Mouse (Mus musculus) lung, embryonic 15.5 days (tissue): ENCODE results near the gene Scgb2a2. TPM values are rescaled to one million over a fixed set of nuclear protein-coding genes. Genes with fewer than 3 reads are reported as not detected.
"Not testable (repeated sequence)": the region's sequence is repeated elsewhere in the genome, so short reads cannot be mapped to it uniquely, and the experiment has no call there.

Experiments used
- ATAC-seq: fragments of 200-750 bp; cut with Nextera tagmentation; 2 replicates; pipeline ENCODE4 v1.8.0; 2017; ENCODE audit warnings: moderate number of reproducible peaks, borderline replicate concordance; ENCODE audit not compliant: low FRiP score, low TSS enrichment; ENCODE audit errors: extremely low read depth
- H3K27ac ChIP-seq: fragments of 300-500 bp; sonication (generic); 2 replicates; pipeline ENCODE4 v1.5.1; 2015; ENCODE audit warnings: moderate library complexity, mild to moderate bottlenecking, inconsistent platforms
- H3K27me3 ChIP-seq: fragments of 300-500 bp; sonication (generic); 2 replicates; pipeline ENCODE4 v1.6.1; 2015; ENCODE audit warnings: inconsistent platforms
- H3K36me3 ChIP-seq: fragments of 300-500 bp; sonication (generic); 2 replicates; pipeline ENCODE4 v1.6.1; 2015; ENCODE audit warnings: inconsistent platforms
- H3K4me1 ChIP-seq: fragments of 300-500 bp; sonication (generic); 2 replicates; pipeline ENCODE4 v1.6.1; 2015; ENCODE audit warnings: inconsistent platforms
- H3K4me2 ChIP-seq: fragments of 300-500 bp; sonication (generic); 2 replicates; pipeline ENCODE4 v1.6.1; 2015; ENCODE audit warnings: inconsistent platforms, mild to moderate bottlenecking, moderate library complexity
- H3K4me3 ChIP-seq: fragments of 300-500 bp; sonication (generic); 2 replicates; pipeline ENCODE4 v1.5.1; 2015; ENCODE audit warnings: mild to moderate bottlenecking, inconsistent platforms
- H3K9ac ChIP-seq: fragments of 300-500 bp; sonication (generic); 2 replicates; pipeline ENCODE4 v1.6.1; 2015; ENCODE audit warnings: inconsistent platforms
- H3K9me3 ChIP-seq: fragments of 300-500 bp; sonication (generic); 2 replicates; pipeline ENCODE4 v1.6.1; 2016; ENCODE audit warnings: inconsistent platforms
- WGBS: fragments of 180-500 bp; shearing (Covaris S2); methylation state at CpG from one replicate; pipeline ENCODE4 v1.1.7; 2015; 5-methylcytosine and 5-hydroxymethylcytosine counted together
- microRNA-seq: library from miRNA; unstranded; fragments of <30 nt; microRNA quantifications from one replicate; pipeline ENCODE4, GENCODE M21; 2016
- polyA plus RNA-seq: library from polyadenylated mRNA; unstranded; fragments of >200 nt; fragmentation: Nextera tagmentation; extraction: Ambion mirVana; gene quantifications from 2 replicates; pipeline ENCODE4 v1.2.1, GENCODE M21; 2015

Scgb2a2 gene
- polyA plus RNA-seq, 1 experiment from 2014 or later: not detected

DNA sequence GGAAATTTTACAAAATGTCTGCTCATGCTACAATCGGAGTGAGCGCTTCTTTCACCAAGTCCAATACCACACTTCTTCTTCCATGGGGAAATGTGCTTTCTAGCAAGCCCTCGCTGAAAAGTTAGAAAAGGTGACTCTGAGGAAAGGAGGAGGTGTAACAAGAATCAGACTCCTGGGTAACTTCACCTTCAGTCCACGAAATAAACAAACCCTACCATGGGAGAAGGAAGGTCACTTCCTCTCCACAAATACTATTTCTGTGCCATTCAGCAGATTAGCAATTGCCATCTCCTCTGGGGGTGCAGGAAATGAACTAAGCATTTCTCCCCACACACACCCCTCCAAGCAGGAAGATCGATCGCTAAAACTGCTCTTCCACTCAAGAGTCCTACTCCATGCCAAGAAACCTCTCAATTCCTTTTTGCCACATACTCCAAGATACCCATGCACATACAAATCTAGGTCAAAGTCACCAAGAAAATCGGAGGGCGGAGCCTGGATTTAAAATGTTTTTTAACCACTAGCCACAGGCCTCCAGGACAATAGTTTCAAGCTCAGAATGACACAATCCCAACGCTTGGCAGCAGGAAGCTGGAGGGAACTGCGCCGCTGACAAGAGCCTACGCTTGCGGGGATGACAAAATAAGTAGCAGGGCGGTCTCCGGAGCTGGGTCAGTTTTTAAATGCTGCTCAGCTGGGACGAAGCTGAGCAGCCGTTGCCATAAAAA, 51.1 kb downstream of the Scgb2a2 start:
- no peak for ATAC-seq
- Histone ChIP-seq H3K9me3 (no peaks in the 10 kb centered on the region), H3K9ac (peak overlapping the region; percentile 65), H3K4me1 (peaks cover 31% of the 10 kb centered on the region), H3K4me2 (peak overlapping the region; percentile 63), H3K36me3 (peaks cover 24% of the 10 kb centered on the region), H3K27me3 (no peaks in the 10 kb centered on the region), H3K4me3 (peak overlapping the region; percentile 70), H3K27ac (peak overlapping the region; percentile 83)
- 6% methylated on average over 17 of the region's 17 CpGs for WGBS

DNA sequence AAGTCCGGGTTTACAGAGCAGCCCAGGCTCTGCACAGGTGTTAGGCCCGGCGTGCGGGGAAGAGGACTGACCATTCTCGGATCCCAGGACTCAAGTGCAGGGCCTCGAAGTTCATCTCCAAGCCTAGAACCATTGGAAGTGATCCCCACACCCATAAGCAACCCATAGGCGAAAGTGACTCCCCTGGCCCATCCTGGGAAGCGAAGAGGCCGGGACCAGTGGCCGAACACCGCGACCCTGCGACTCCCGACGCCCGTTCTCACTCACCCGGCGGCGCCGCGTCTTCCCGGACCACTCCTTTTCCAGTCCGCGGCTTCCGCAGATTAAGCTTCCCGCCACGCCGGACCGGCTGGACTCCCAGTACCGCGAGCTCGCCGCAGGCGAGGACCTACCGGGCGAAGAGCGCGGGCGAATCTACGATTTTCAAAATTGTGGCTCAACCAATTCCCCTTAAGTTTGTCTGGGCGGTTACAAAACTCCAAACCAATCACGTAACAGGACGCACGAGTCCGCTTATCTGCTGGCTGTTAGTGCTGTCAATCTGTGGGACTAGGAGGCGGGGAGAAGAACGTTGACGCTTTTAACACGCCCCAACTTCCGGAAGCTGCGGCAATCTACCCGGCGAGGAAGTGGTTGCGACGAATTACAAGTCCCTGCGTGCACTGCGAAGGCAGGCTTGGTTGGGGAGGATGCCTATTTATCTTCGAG, 51.9 kb downstream of the Scgb2a2 start, which contains the start of gene Incenp:
Gene Incenp, minus strand, starts transcription at position 480 of the 708 bp plus-strand sequence.
- peak; percentile 98 for ATAC-seq
- Histone ChIP-seq H3K9me3 (no peaks in the 10 kb centered on the region), H3K4me2 (peak within 1 kb of the TSS; percentile 63), H3K36me3 (peaks cover 17% of the 10 kb centered on the region), H3K4me3 (peak within 1 kb of the TSS; percentile 70), H3K27me3 (no peaks in the 10 kb centered on the region), H3K9ac (peak within 1 kb of the TSS; percentile 65), H3K4me1 (peaks cover 31% of the 10 kb centered on the region), H3K27ac (peak within 1 kb of the TSS; percentile 89)
- under 1% methylated on average over 58 of the region's 58 CpGs for WGBS

DNA sequence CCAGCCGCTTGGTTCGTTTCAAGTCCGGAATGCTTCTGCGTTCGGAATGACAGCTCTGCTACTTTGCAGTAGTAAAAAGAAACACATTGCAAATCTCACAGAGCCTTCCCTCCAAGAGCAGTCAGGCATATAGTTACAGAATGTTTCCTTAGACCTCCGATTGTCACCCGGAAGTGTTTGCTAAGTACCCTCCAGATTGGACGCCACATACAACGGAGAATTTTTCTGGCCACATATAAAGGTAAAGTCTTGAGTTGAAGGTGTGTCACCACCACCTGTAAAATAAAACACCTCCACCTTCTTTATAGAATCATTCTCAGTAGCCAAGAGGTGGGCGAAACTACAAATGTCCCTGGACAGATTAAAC, 52.4 kb downstream of the Scgb2a2 start:
- Histone ChIP-seq H3K9me3 (no peaks in the 10 kb centered on the region), H3K4me3 (peak overlapping the region; percentile 70), H3K27ac (peak overlapping the region; percentile 89), H3K4me1 (peaks cover 31% of the 10 kb centered on the region), H3K4me2 (peak overlapping the region; percentile 56), H3K27me3 (no peaks in the 10 kb centered on the region), H3K9ac (peak overlapping the region; percentile 26; the same call in 1 of the 2 replicates), H3K36me3 (peaks cover 11% of the 10 kb centered on the region)
- peak; percentile 69 for ATAC-seq
- 6% methylated on average over 10 of the region's 10 CpGs for WGBS

DNA sequence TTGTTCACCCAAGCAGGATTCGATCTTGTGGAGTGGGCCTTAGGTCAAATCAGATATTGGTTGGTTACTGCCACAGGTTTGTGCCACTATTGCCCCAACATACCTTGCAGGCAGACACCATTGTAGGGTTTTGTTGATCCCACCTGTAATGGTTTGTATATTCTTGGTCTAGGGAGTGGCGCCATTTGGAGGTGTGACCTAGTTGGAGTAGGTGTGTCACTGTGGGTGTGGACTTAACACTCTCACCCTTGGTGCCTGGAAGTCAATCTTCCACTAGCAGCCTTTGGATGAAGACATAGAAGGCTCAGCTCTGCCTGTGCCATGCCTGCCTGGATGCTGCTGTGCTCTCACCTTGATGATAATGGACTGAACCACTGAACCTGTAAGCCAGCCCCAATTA, 53.3 kb downstream of the Scgb2a2 start:
- not testable (repeated sequence) for H3K9ac ChIP-seq, H3K4me2 ChIP-seq, H3K36me3 ChIP-seq, H3K27me3 ChIP-seq, ATAC-seq, H3K27ac ChIP-seq, H3K4me3 ChIP-seq, H3K9me3 ChIP-seq
- H3K4me1 ChIP-seq: peaks cover 31% of the 10 kb centered on the region
- WGBS: 94% methylated on average over 2 of the region's 2 CpGs

Small RNA genes within 50 kb of the gene (microRNA-seq; reads per million reads assigned to microRNA genes)
- gene Gm22369: not detected

Other genes starting within 250 kb of the Scgb2a2 start
- gene Incenp, start 52.0 kb downstream of the Scgb2a2 start, polyA plus RNA-seq: 131 and 132 TPM in 2 replicates
- 1,860 and 1,896 TPM in 2 replicates for gene Fth1, start 133.0 kb downstream of the Scgb2a2 start, polyA plus RNA-seq
- gene Best1, start 154.1 kb downstream of the Scgb2a2 start, polyA plus RNA-seq: 1.1 TPM in 2 replicates
- 31.5 and 33.1 TPM in 2 replicates for gene Rab3il1, start 154.1 kb downstream of the Scgb2a2 start, polyA plus RNA-seq
- 54.5 and 64.1 TPM in 2 replicates for gene Fads3, start 194.0 kb downstream of the Scgb2a2 start, polyA plus RNA-seq